Mouse (Mus musculus) forebrain, embryonic 16.5 days (tissue): ENCODE measurements around the gene Skint11. TPM values are rescaled to one million over a fixed set of nuclear protein-coding genes. Genes with fewer than 3 reads are reported as not detected.
"Not testable (repeated sequence)": the region's sequence is repeated elsewhere in the genome, so short reads cannot be mapped to it uniquely, and the experiment has no call there.

Experiments
- ATAC-seq: fragments of 200-750 bp; cut with Nextera tagmentation; 2 replicates; pipeline ENCODE4 v1.8.0; 2017; ENCODE audit warnings: mild to moderate bottlenecking, moderate library complexity
- H3K27ac ChIP-seq: fragments of 300-500 bp; sonication (generic); 2 replicates; pipeline ENCODE4 v1.5.1; 2014; ENCODE audit warnings: low read length, control low read depth
- H3K27me3 ChIP-seq: fragments of 300-500 bp; sonication (generic); replicated peaks from 2 replicates; pipeline ENCODE4 v1.6.1; 2014; ENCODE audit warnings: low read length; ENCODE audit not compliant: control insufficient read depth, insufficient read depth
- H3K36me3 ChIP-seq: fragments of 300-500 bp; sonication (generic); 2 replicates; pipeline ENCODE4 v1.6.1; 2014; ENCODE audit not compliant: control insufficient read depth, insufficient read depth
- H3K4me1 ChIP-seq: fragments of 300-500 bp; sonication (generic); replicated peaks from 2 replicates; pipeline ENCODE4 v1.6.1; 2014; ENCODE audit warnings: low read length; ENCODE audit not compliant: control insufficient read depth, insufficient read depth
- H3K4me2 ChIP-seq: fragments of 300-500 bp; sonication (generic); 2 replicates; pipeline ENCODE4 v1.6.1; 2014; ENCODE audit warnings: mild to moderate bottlenecking, low read length, control low read depth
- H3K4me3 ChIP-seq: fragments of 300-500 bp; sonication (generic); replicated peaks from 2 replicates; pipeline ENCODE4 v1.5.1; 2014; ENCODE audit warnings: mild to moderate bottlenecking, low read length, control low read depth
- H3K9ac ChIP-seq: fragments of 300-500 bp; sonication (generic); replicated peaks from 2 replicates; pipeline ENCODE4 v1.6.1; 2014; ENCODE audit warnings: low read depth, low read length, control low read depth
- H3K9me3 ChIP-seq: fragments of 300-500 bp; sonication (generic); 2 replicates; pipeline ENCODE4 v1.6.1; 2016; ENCODE audit warnings: low read length; ENCODE audit not compliant: control insufficient read depth
- WGBS: fragments of 180-500 bp; shearing (Covaris S2); extraction: QIAGEN DNeasy Blood & Tissue Kit; methylation state at CpG from one replicate; pipeline ENCODE4 v1.1.7; 2014; 5-methylcytosine and 5-hydroxymethylcytosine counted together
- polyA plus RNA-seq: library from polyadenylated mRNA; unstranded; fragments of >200 nt; fragmentation: Nextera tagmentation; extraction: Ambion mirVana; gene quantifications from 2 replicates; pipeline ENCODE4 v1.2.1, GENCODE M21; 2015

The Skint11 gene
- not detected in 2 replicates for polyA plus RNA-seq

DNA sequence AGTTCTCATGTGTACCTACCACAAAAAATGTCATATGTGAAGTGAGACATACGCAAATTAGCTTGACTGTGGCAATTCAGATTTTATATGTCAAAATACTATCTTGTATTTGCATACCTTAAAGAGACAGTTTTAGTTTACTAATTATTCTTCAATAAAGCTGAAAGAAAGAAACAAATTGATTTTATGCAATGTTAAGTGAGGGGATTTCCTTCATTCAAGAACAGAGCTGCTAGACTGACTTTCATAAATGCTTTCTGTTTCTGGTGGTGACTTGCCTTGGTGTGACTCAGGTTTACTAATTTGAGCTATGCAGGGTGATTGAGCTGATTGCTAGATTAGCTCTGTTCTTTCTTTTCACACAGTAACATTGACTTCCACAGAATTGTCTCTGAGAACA lies at the start of gene Skint11:
Gene Skint11, plus strand, starts transcription at position 301 of the 400 bp plus-strand sequence.
- Histone ChIP-seq H3K27ac (no peak within 1 kb of the TSS), H3K9ac (no peak within 1 kb of the TSS), H3K4me1 (no peaks in the 10 kb centered on the region), H3K9me3 (no peaks in the 10 kb centered on the region), H3K4me3 (no peak within 1 kb of the TSS), H3K4me2 (no peak within 1 kb of the TSS), H3K36me3 (no peaks in the 10 kb centered on the region), H3K27me3 (no peaks in the 10 kb centered on the region)
- no peak for ATAC-seq
- WGBS = 86% methylated on average over 1 of the region's 1 CpGs

DNA sequence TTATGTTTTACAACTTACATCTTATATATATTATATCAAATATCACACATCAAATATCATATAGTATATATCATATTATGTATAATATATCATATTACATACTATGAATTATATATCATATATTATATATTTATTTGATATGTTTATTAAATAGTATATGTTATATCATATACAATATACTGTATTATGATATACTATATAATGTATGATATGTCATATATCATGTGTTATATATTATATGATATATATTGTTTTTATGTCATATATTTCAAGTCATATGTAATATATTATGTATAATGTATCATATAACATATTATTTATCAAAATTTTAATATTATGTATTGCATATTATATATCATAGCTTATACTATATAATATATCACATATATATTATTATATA lies 2.0 kb upstream of the Skint11 start:
- Histone ChIP-seq H3K9me3 (no peaks in the 10 kb centered on the region), H3K9ac (no peak overlapping the region), H3K27ac (no peak overlapping the region), H3K4me2 (no peak overlapping the region), H3K4me1 (no peaks in the 10 kb centered on the region), H3K36me3 (no peaks in the 10 kb centered on the region), H3K27me3 (no peaks in the 10 kb centered on the region), H3K4me3 (no peak overlapping the region)
- ATAC-seq = no peak

DNA sequence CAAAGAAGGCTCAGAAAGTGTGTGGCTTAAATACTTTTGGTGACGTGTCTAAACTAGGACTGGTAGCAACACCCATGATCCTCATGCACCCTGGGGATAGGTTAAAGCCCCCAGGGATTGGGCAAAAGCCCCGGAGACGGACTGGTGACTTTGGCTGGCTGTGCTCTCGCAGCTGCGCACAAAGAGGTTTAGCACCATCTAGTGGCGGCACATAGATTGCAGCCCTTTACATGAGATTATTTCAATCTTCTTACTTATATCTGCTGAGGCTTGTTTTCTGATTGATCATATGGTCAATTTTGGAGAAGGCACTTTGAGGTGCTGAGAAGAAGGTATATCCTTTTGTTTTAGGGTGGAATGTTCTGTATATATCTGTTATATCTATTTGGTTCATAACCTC lies 9.7 kb downstream of the Skint11 start:
- not testable (repeated sequence) for H3K9me3 ChIP-seq, H3K9ac ChIP-seq, H3K27ac ChIP-seq, H3K4me1 ChIP-seq, ATAC-seq, H3K4me3 ChIP-seq, H3K4me2 ChIP-seq, H3K27me3 ChIP-seq, H3K36me3 ChIP-seq
- 22% methylated on average over 6 of the region's 6 CpGs for WGBS

DNA sequence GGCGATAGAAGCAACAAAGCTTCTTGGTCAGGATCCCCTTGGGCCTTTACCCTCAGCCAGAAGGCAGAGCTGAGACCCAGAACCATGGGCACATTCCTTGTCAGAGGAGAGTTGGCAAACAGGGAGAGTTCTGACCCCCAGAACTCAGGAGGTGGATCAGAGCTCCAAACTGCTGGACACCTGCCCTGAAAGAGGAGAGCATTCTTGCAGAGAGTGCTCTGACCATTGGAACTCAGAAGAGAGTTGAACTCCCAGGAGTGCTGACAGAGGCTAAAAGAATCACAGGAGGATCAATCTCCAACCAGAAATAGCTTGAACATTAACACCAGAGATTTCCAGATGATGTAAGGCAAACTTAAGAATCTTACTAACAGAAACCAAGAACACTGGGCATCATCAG lies 93.7 kb downstream of the Skint11 start:
- not testable (repeated sequence) for H3K27ac ChIP-seq, H3K9me3 ChIP-seq, H3K4me1 ChIP-seq, H3K4me3 ChIP-seq, H3K4me2 ChIP-seq, H3K9ac ChIP-seq, ATAC-seq, H3K36me3 ChIP-seq, H3K27me3 ChIP-seq
- 43% methylated on average over 1 of the region's 1 CpGs for WGBS

Other genes starting within 250 kb of the Skint11 start
- not detected in 2 replicates for gene Skint5, start 163.9 kb upstream of the Skint11 start, polyA plus RNA-seq
- 0.29 and 0.60 TPM in 2 replicates for gene Trabd2b, start 243.3 kb downstream of the Skint11 start, polyA plus RNA-seq